ENCODE assay signal across 11 mouse cellular contexts in genomic region chr4:117657646-117658045, GRCm38 (mm10). TPM values are rescaled to one million over a fixed set of nuclear protein-coding genes. Genes with fewer than 3 reads are reported as not detected.
A peak's percentile ranks its signal among the peaks of the same experiment; 100 is the strongest.
DNase-seq lines count a peak whose midpoint lies in the region; ATAC-seq lines count a peak whose summit lies in the region.
"Had no signal": no experiment of that assay in that cellular context is flagged by ENCODE, and none has a peak within 500 bp of the region (broad histone marks: within the 10 kb centered on the region; RNA-seq: fewer than 3 reads in every experiment).

No protein-coding gene starts in this region.

- peaks cover 50% of the 10 kb centered on the region for H3K4me1 ChIP-seq in embryonic facial prominence, embryonic 13.5 days
- H3K4me1 ChIP-seq in hindbrain, embryonic 14.5 days (replicated peaks; ENCODE audit: control insufficient read depth, insufficient read depth, low read length) = peaks cover 35% of the 10 kb centered on the region

- intact Hi-C loops in left cerebral cortex, postnatal 10 days (cut with DNase I) = no loop called here

- peaks cover 22% of the 10 kb centered on the region; the same call in 1 of the 2 replicates for H3K36me3 ChIP-seq in embryonic facial prominence, embryonic 13.5 days
- H3K36me3 ChIP-seq in hindbrain, embryonic 14.5 days (replicated peaks; ENCODE audit: control insufficient read depth, insufficient read depth) = no peaks in the 10 kb centered on the region; the same call in 1 of the 2 replicates

- DNase-seq in left cerebral cortex, postnatal 10 days (ENCODE audit: extremely low spot score in 1 of 2, low spot score in 2 of 2) = peak; percentile 42 to 46
- no peak for DNase-seq in left cerebral cortex, adult 11 months (ENCODE audit: low spot score)
- DNase-seq in hindbrain, embryonic 14.5 days (ENCODE audit: low spot score) = no peak
- DNase-seq in lung, postnatal 10 days = peak; percentile 64
- DNase-seq in testis, postnatal 14 days (ENCODE audit: low spot score) = no peak
- DNase-seq in spleen, adult 18-20 months = no peak
- no peak for DNase-seq in cerebellum, postnatal 36 days
- DNase-seq: kidney, adult 2 months; liver, postnatal 0 days had no signal

- no peak for ATAC-seq in embryonic facial prominence, embryonic 13.5 days (ENCODE audit: insufficient number of reproducible peaks, insufficient read depth, low FRiP score, low TSS enrichment, low read depth)
- no peak for ATAC-seq in hindbrain, embryonic 14.5 days (ENCODE audit: low FRiP score)
- ATAC-seq: liver, postnatal 0 days had no signal

- no peaks in the 10 kb centered on the region for H3K27me3 ChIP-seq in embryonic facial prominence, embryonic 13.5 days
- H3K27me3 ChIP-seq in hindbrain, embryonic 14.5 days (ENCODE audit: control insufficient read depth, insufficient read depth, low read length) = no peaks in the 10 kb centered on the region
- H3K27me3 ChIP-seq: heart, embryonic 12.5 days had no signal

- no peaks in the 10 kb centered on the region for H3K9me3 ChIP-seq in embryonic facial prominence, embryonic 13.5 days
- H3K9me3 ChIP-seq in hindbrain, embryonic 14.5 days (ENCODE audit: control insufficient read depth, low read length) = no peaks in the 10 kb centered on the region
- H3K9me3 ChIP-seq: heart, embryonic 12.5 days had no signal

- H3K4me3 ChIP-seq in embryonic facial prominence, embryonic 13.5 days = no peak overlapping the region
- H3K4me3 ChIP-seq in hindbrain, embryonic 14.5 days (replicated peaks; ENCODE audit: low read length) = no peak overlapping the region
- H3K4me3 ChIP-seq: heart, embryonic 12.5 days had no signal

- no peak overlapping the region for H3K9ac ChIP-seq in embryonic facial prominence, embryonic 13.5 days
- no peak overlapping the region for H3K9ac ChIP-seq in hindbrain, embryonic 14.5 days
- H3K9ac ChIP-seq: heart, embryonic 12.5 days; liver, postnatal 0 days had no signal

- 24% methylated on average over 4 of the region's 4 CpGs for WGBS in embryonic facial prominence, embryonic 13.5 days
- WGBS in hindbrain, embryonic 14.5 days = 54% methylated on average over 4 of the region's 4 CpGs

- H3K27ac ChIP-seq in embryonic facial prominence, embryonic 13.5 days = peak overlapping the region; percentile 39
- H3K27ac ChIP-seq in hindbrain, embryonic 14.5 days = 0 out of 2 replicates have a peak overlapping the region, but pooled peaks have one; percentile 1

- no peak overlapping the region for H3K4me2 ChIP-seq in embryonic facial prominence, embryonic 13.5 days
- no peak overlapping the region for H3K4me2 ChIP-seq in hindbrain, embryonic 14.5 days (replicated peaks)
- H3K4me2 ChIP-seq: heart, embryonic 12.5 days had no signal

RNA-seq across cellular contexts. Expression of gene Dmap1, which starts 24.4 kb away (rescaled TPM):
- total RNA-seq in left cerebral cortex, postnatal 10 days (2021) = 10 to 100 TPM; 37.6 to 42.2 TPM
- polyA plus RNA-seq in embryonic facial prominence, embryonic 13.5 days (2015; fragmentation: Nextera tagmentation; extraction: Ambion mirVana) = 73.0 and 77.1 TPM in 2 replicates
- 82.0 and 85.4 TPM in 2 replicates for polyA plus RNA-seq in hindbrain, embryonic 14.5 days (2014; fragmentation: Nextera tagmentation; extraction: Ambion mirVana)

Comparison
In these comparisons a context has a peak if more than half of its experiments do, and no peak if none do; other contexts are left out.
1. DNase-seq: peak in left cerebral cortex, postnatal 10 days (2 of 2) and lung, postnatal 10 days (single experiment); none in left cerebral cortex, adult 11 months (single experiment), hindbrain, embryonic 14.5 days (single experiment), testis, postnatal 14 days (single experiment), spleen, adult 18-20 months (0 of 2) and cerebellum, postnatal 36 days (0 of 2).